Mouse (Mus musculus) heart, embryonic 13.5 days (tissue): ENCODE data around the gene Dpep2nb. TPM values are rescaled to one million over a fixed set of nuclear protein-coding genes. Genes with fewer than 3 reads are reported as not detected.
A peak's percentile ranks its signal among the peaks of the same experiment; 100 is the strongest.
"Not testable (repeated sequence)": the region's sequence is repeated elsewhere in the genome, so short reads cannot be mapped to it uniquely, and the experiment has no call there.

Experiments used
- ATAC-seq: fragments of 200-750 bp; cut with Nextera tagmentation; 2 replicates; pipeline ENCODE4 v1.8.0; 2017; ENCODE audit warnings: moderate TSS enrichment; ENCODE audit not compliant: insufficient number of reproducible peaks, low FRiP score, low TSS enrichment; ENCODE audit errors: extremely low read depth
- H3K27ac ChIP-seq: fragments of 300-500 bp; sonication (generic); replicated peaks from 2 replicates; pipeline ENCODE4 v1.5.1; 2015; ENCODE audit warnings: moderate library complexity, mild to moderate bottlenecking, inconsistent platforms
- H3K27me3 ChIP-seq: fragments of 300-500 bp; sonication (generic); replicated peaks from 2 replicates; pipeline ENCODE4 v1.6.1; 2015; ENCODE audit warnings: mild to moderate bottlenecking, inconsistent platforms
- H3K36me3 ChIP-seq: fragments of 300-500 bp; sonication (generic); 2 replicates; pipeline ENCODE4 v1.6.1; 2015; ENCODE audit warnings: mild to moderate bottlenecking, inconsistent platforms
- H3K4me1 ChIP-seq: fragments of 300-500 bp; sonication (generic); 2 replicates; pipeline ENCODE4 v1.6.1; 2015; ENCODE audit warnings: inconsistent platforms
- H3K4me2 ChIP-seq: fragments of 300-500 bp; sonication (generic); 2 replicates; pipeline ENCODE4 v1.6.1; 2015; ENCODE audit warnings: inconsistent platforms, mild to moderate bottlenecking, moderate library complexity
- H3K4me3 ChIP-seq: fragments of 300-500 bp; sonication (generic); 2 replicates; pipeline ENCODE4 v1.5.1; 2015; ENCODE audit warnings: moderate library complexity, mild to moderate bottlenecking, inconsistent platforms
- H3K9ac ChIP-seq: fragments of 300-500 bp; sonication (generic); 2 replicates; pipeline ENCODE4 v1.6.1; 2015; ENCODE audit warnings: inconsistent platforms, mild to moderate bottlenecking, moderate library complexity
- H3K9me3 ChIP-seq: fragments of 300-500 bp; sonication (generic); 2 replicates; pipeline ENCODE4 v1.6.1; 2016; ENCODE audit warnings: inconsistent platforms
- whole genome bisulfite sequencing: fragments of 180-500 bp; shearing (Covaris S2); methylation state at CpG from one replicate; pipeline ENCODE4 v1.1.7; 2015; ENCODE audit warnings: mixed read lengths; 5-methylcytosine and 5-hydroxymethylcytosine counted together
- polyA plus RNA-seq: library from polyadenylated mRNA; unstranded; fragments of >200 nt; fragmentation: Nextera tagmentation; extraction: Ambion mirVana; gene quantifications from 2 replicates; pipeline ENCODE4 v1.2.1, GENCODE M21; 2015

Dpep2nb gene
- polyA plus RNA-seq, 1 experiment from 2014 or later: 0.35 TPM

DNA sequence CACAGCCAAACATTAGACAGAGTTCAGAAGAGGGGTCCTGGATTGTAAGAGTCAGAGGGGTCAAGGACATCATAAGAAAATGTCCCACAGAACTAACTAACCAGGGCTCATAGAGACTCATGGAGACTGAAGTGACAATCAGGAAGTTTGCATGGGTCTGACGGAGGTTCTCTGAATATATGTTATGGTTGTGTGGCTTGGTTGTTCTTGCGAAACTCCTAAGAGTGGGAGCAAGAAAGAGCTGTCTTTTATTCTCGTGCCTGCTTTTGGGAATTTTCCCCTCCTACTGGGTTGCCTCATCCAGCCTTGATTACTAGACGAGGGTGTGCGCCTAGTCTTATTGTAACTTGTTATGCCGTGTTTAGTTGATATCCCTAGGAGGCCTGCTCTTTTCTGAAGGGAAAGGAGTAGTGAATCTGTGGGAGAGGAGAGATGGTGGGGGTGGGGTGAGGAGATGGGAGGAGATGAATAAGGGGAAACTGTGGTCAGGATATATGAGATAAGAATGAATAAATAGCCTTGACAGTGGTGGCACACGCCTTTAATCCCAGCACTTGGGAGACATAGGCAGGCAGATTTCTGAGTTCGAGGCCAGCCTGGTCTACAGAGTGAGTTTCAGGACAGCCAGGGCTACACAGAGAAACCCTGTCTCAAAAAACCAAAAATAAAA is 1.1 kb downstream of the Dpep2nb start:
- WGBS: 66% methylated on average over 8 of the region's 8 CpGs
- Histone ChIP-seq H3K9me3 (no peaks in the 10 kb centered on the region), H3K4me2 (no peak overlapping the region), H3K4me3 (no peak overlapping the region), H3K4me1 (peaks cover 2% of the 10 kb centered on the region), H3K27me3 (no peaks in the 10 kb centered on the region), H3K36me3 (peaks cover 5% of the 10 kb centered on the region; the same call in 1 of the 2 replicates), H3K9ac (no peak overlapping the region), H3K27ac (no peak overlapping the region)
- ATAC-seq: no peak

GRCm38 (mm10) chr8:106001908-106002307 is 3.9 kb downstream of the Dpep2nb start:
- H3K27me3 ChIP-seq: no peaks in the 10 kb centered on the region
- no peak for ATAC-seq
- WGBS: 69% methylated on average over 4 of the region's 4 CpGs

DNA sequence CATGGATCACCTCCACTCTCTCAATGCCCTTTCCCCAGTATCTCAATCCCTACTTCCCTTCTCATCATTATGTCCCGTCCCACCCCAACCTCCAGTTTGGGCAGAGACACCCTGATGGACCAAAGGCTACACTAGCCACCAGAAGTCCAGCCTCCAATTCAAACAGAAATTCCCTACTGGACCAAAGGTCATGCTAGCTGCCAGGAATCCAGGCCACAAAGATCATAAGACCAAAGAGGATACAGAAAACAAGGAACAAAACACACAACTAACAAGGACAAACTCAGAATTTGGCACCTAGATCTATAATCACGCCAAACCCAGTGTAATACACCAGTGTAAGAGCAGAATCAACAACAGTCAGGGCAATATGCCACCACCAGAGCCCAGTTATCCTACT is 6.8 kb downstream of the Dpep2nb start:
- H3K4me2 ChIP-seq: no peak overlapping the region
- H3K4me1 ChIP-seq: no peaks in the 10 kb centered on the region
- H3K27me3 ChIP-seq: no peaks in the 10 kb centered on the region; the same call in 1 of the 2 replicates
- no peaks in the 10 kb centered on the region for H3K9me3 ChIP-seq
- H3K27ac ChIP-seq: no peak overlapping the region
- H3K36me3 ChIP-seq: no peaks in the 10 kb centered on the region
- 77% methylated on average over 2 of the region's 2 CpGs for WGBS
- no peak for ATAC-seq
- H3K9ac ChIP-seq: no peak overlapping the region
- no peak overlapping the region for H3K4me3 ChIP-seq

More at GRCm38 (mm10) chr8:106001908-106002307, 3.9 kb downstream of the Dpep2nb start:
- H3K9me3 ChIP-seq: no peaks in the 10 kb centered on the region
- no peak overlapping the region for H3K4me2 ChIP-seq
- H3K36me3 ChIP-seq: no peaks in the 10 kb centered on the region
- no peak overlapping the region for H3K9ac ChIP-seq
- no peak overlapping the region for H3K27ac ChIP-seq
- no peak overlapping the region for H3K4me3 ChIP-seq
- no peaks in the 10 kb centered on the region for H3K4me1 ChIP-seq

- no peaks in the 10 kb centered on the region for H3K9me3 ChIP-seq
- no peak overlapping the region for H3K4me2 ChIP-seq
- H3K27ac ChIP-seq: no peak overlapping the region
- no peak for ATAC-seq
- no peak overlapping the region for H3K9ac ChIP-seq
- no peak overlapping the region for H3K4me3 ChIP-seq
- no peaks in the 10 kb centered on the region; the same call in 1 of the 2 replicates for H3K27me3 ChIP-seq
- no peaks in the 10 kb centered on the region for H3K4me1 ChIP-seq
- WGBS: 67% methylated on average over 7 of the region's 7 CpGs
- H3K36me3 ChIP-seq: no peaks in the 10 kb centered on the region
These were observed 9.4 kb downstream of the Dpep2nb start for GRCm38 (mm10) chr8:105996359-105996758.

DNA sequence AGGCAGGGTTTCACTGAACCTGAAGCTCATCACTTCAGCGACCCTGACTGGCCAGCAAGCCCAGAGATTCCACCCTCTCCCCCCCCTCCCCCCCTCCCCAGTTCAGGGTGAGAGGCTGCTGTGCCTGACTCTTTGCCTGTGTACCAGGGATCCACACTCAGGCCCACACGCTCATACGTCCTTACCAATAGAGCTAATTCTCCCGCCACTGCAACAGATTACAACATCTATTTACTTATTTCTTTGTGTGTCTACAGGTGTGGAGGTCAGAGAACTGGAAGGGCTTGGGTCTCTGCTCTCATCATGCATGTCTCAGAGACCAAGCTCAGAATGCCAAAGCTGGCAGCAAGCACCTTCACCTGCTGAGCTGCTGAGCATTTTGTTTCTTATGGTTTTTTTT is 12.5 kb downstream of the Dpep2nb start:
- no peak overlapping the region for H3K9ac ChIP-seq
- no peak overlapping the region for H3K4me2 ChIP-seq
- no peak overlapping the region for H3K27ac ChIP-seq
- peaks cover 8% of the 10 kb centered on the region for H3K4me1 ChIP-seq
- ATAC-seq: no peak
- peaks cover 7% of the 10 kb centered on the region for H3K27me3 ChIP-seq
- WGBS: 68% methylated on average over 4 of the region's 4 CpGs
- no peaks in the 10 kb centered on the region for H3K9me3 ChIP-seq
- H3K4me3 ChIP-seq: no peak overlapping the region
- no peaks in the 10 kb centered on the region for H3K36me3 ChIP-seq

DNA sequence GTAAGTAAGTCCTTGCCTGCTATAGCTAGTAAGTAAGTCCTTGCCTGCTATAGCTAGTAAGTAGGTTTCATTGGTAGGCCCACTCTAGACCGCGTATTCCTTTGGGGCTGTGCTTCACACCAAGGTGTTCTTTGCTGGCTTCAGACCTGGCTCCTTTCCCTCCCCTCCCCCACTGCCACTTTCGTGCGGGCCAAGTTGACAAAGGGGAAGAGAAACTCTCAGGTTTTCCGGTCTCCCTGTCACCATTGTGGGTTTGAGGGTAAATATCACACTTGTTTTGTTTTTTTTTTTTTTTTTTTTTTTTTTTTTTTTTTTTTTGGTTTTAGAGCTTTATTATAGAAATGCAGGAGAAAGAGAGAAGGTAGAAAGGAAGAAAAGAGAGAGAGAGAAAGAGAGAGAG is 13.3 kb downstream of the Dpep2nb start:
- 52% methylated on average over 5 of the region's 5 CpGs for WGBS
- no peaks in the 10 kb centered on the region for H3K36me3 ChIP-seq
- no peak for ATAC-seq

GRCm38 (mm10) chr8:105991546-105991945 is 14.2 kb downstream of the Dpep2nb start:
- no peak overlapping the region for H3K4me3 ChIP-seq
- H3K4me1 ChIP-seq: peaks cover 8% of the 10 kb centered on the region
- H3K27me3 ChIP-seq: peaks cover 7% of the 10 kb centered on the region
- H3K4me2 ChIP-seq: no peak overlapping the region
- H3K36me3 ChIP-seq: no peaks in the 10 kb centered on the region
- ATAC-seq: no peak
- no peak overlapping the region for H3K27ac ChIP-seq
- no peaks in the 10 kb centered on the region for H3K9me3 ChIP-seq
- 55% methylated on average over 2 of the region's 2 CpGs for WGBS
- no peak overlapping the region for H3K9ac ChIP-seq

More for the DNA sequence above, 13.3 kb downstream of the Dpep2nb start:
- no peak overlapping the region for H3K4me3 ChIP-seq
- H3K4me2 ChIP-seq: no peak overlapping the region
- H3K4me1 ChIP-seq: peaks cover 8% of the 10 kb centered on the region
- H3K27me3 ChIP-seq: peaks cover 7% of the 10 kb centered on the region
- H3K9me3 ChIP-seq: no peaks in the 10 kb centered on the region
- H3K27ac ChIP-seq: no peak overlapping the region
- H3K9ac ChIP-seq: no peak overlapping the region

DNA sequence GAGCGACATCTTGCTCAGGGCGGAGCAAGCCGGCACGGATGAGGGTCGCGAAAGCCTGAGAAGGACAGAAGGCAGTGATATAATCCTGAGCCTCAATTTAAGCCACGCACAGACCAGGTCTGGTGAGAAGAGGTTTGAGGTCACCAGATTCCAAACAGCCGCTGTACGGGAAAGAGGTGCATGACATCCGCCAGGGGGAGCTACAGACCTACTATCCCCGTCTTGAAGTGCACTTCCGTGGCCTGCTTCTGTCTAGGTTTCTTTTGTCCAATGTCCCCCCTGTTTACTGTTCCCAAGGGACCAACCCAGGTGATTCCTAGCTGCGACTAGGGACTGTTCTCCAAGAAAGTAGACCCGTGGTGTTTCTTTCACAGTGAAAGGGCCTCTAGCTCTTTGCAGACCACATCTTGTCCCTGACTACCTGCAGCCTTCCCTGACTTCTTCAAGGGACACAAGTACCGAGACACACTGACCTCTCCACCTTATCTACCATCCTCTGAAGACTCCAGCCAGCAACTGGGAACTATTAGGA is 14.9 kb downstream of the Dpep2nb start, which contains the start of gene Dus2:
Gene Dus2, plus strand, starts transcription at position 482 of the 532 bp plus-strand sequence.
- Histone ChIP-seq H3K4me1 (peaks cover 8% of the 10 kb centered on the region), H3K9me3 (no peaks in the 10 kb centered on the region), H3K27ac (no peak within 1 kb of the TSS), H3K9ac (peak within 1 kb of the TSS; percentile 66), H3K36me3 (no peaks in the 10 kb centered on the region), H3K4me2 (peak within 1 kb of the TSS; percentile 50), H3K4me3 (0 out of 2 replicates have a peak within 1 kb of the TSS, but pooled peaks have one; percentile 11), H3K27me3 (peaks cover 7% of the 10 kb centered on the region)
- no peak; the same call in 1 of the 2 replicates for ATAC-seq
- WGBS: 6% methylated on average over 15 of the region's 15 CpGs

- 75% methylated on average over 11 of the region's 11 CpGs for WGBS
- H3K4me3 ChIP-seq: no peak overlapping the region
These were observed 17.2 kb downstream of the Dpep2nb start for GRCm38 (mm10) chr8:105988546-105988945.

GRCm38 (mm10) chr8:105983406-105983805 is 22.4 kb downstream of the Dpep2nb start:
- not testable (repeated sequence) for H3K36me3 ChIP-seq, H3K27me3 ChIP-seq, H3K27ac ChIP-seq, ATAC-seq, H3K9me3 ChIP-seq, H3K4me1 ChIP-seq, H3K4me2 ChIP-seq, H3K9ac ChIP-seq, H3K4me3 ChIP-seq
- WGBS: 75% methylated on average over 11 of the region's 11 CpGs

More at GRCm38 (mm10) chr8:105988546-105988945, 17.2 kb downstream of the Dpep2nb start:
- peaks cover 7% of the 10 kb centered on the region for H3K27me3 ChIP-seq
- no peak overlapping the region for H3K9ac ChIP-seq
- ATAC-seq: no peak
- peaks cover 8% of the 10 kb centered on the region for H3K4me1 ChIP-seq
- H3K36me3 ChIP-seq: no peaks in the 10 kb centered on the region
- no peak overlapping the region for H3K4me2 ChIP-seq
- no peak overlapping the region for H3K27ac ChIP-seq
- H3K9me3 ChIP-seq: no peaks in the 10 kb centered on the region

DNA sequence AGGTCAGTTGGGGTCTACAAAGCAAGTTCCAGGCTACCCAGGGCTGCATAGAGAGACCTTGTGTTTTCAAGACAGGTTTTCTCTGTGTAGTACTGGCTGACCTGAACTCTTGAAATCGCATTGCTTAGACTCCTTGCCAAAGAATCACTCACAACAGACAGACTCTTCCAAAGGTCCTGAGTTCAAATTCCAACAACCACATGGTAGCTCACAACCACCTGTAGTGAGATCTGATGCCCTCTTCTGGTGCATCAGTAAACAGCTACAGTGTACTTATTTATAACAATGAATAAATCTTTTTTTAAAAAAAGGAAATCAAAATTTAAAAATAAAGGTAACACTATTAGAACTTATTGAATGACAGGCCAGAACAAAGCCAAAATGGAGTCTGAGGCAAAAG is 24.6 kb downstream of the Dpep2nb start:
- Histone ChIP-seq H3K27me3 (no peaks in the 10 kb centered on the region), H3K36me3 (no peaks in the 10 kb centered on the region), H3K4me2 (no peak overlapping the region), H3K4me3 (no peak overlapping the region), H3K9me3 (no peaks in the 10 kb centered on the region), H3K4me1 (no peaks in the 10 kb centered on the region), H3K27ac (no peak overlapping the region), H3K9ac (no peak overlapping the region)
- WGBS: 72% methylated on average over 1 of the region's 1 CpGs
- no peak for ATAC-seq

- H3K4me1 ChIP-seq: no peaks in the 10 kb centered on the region
- 90% methylated on average over 15 of the region's 15 CpGs for WGBS
- no peak within 1 kb of the TSS for H3K4me2 ChIP-seq
- H3K9me3 ChIP-seq: no peaks in the 10 kb centered on the region
- ATAC-seq: no peak
- H3K9ac ChIP-seq: no peak within 1 kb of the TSS
- no peak within 1 kb of the TSS for H3K27ac ChIP-seq
- H3K4me3 ChIP-seq: no peak within 1 kb of the TSS
- no peaks in the 10 kb centered on the region for H3K27me3 ChIP-seq
- no peaks in the 10 kb centered on the region for H3K36me3 ChIP-seq
These were observed 26.4 kb downstream of the Dpep2nb start, which contains the start of gene Dpep3 for GRCm38 (mm10) chr8:105979325-105979724. Dpep3 (minus strand) TSS chr8:105979429.
